26 mouse cellular contexts compared by ENCODE assay signal in the genomic region with DNA sequence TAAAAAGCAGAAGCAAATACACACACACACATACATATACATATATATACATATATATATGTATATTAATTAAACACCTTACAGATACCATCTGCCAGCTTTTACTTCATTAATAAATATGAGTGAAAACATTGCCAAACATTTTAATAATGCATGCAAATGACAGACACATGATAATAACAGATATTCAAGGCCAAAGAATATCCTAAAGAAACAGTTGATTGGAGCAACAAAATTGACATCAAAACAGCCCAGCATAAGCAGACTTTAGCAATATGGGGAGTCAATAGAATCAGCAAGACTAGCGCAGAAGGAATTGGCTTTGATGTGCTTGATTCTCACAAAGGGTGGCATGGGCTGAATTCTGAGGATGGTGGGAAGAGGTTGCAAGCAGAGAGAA.
"Had no signal": no experiment of that assay in that cellular context is flagged by ENCODE, and none has a peak within 500 bp of the region (broad histone marks: within the 10 kb centered on the region; RNA-seq: fewer than 3 reads in every experiment).

No protein-coding gene starts in this region.

- H3K9ac ChIP-seq: embryonic facial prominence, embryonic 12.5 days; embryonic facial prominence, embryonic 13.5 days; embryonic facial prominence, embryonic 15.5 days; forebrain, embryonic 13.5 days; forebrain, postnatal 0 days; heart, embryonic 12.5 days had no signal

- ATAC-seq: forebrain, embryonic 13.5 days; forebrain, embryonic 16.5 days; forebrain, postnatal 0 days had no signal

- H3K27ac ChIP-seq: embryonic facial prominence, embryonic 10.5 days; embryonic facial prominence, embryonic 12.5 days; embryonic facial prominence, embryonic 13.5 days; embryonic facial prominence, embryonic 15.5 days; forebrain, embryonic 10.5 days; forebrain, embryonic 13.5 days; gastrocnemius, adult 2 months; heart, adult 2 months; heart, embryonic 10.5 days had no signal

- DNase-seq: cerebellum, adult 9-10 months; cerebellum, adult 9-11 months; cerebellum, postnatal 10 days; cerebellum, postnatal 14 days; cerebellum, postnatal 25 days; cerebellum, postnatal 36 days; embryo, embryonic 11 days; forebrain, postnatal 0 days; gastrocnemius, adult 2 months; gastrocnemius, postnatal 10 days; gastrocnemius, postnatal 14 days; gastrocnemius, postnatal 25 days; gastrocnemius, postnatal 36 days; heart, adult 18-20 months; heart, adult 2 months had no signal

- H3K4me3 ChIP-seq: embryonic facial prominence, embryonic 10.5 days; embryonic facial prominence, embryonic 12.5 days; embryonic facial prominence, embryonic 13.5 days; embryonic facial prominence, embryonic 15.5 days; erythroblast, embryonic 14.5 days; forebrain, embryonic 10.5 days; forebrain, embryonic 13.5 days; gastrocnemius, adult 2 months; heart, adult 2 months; heart, embryonic 10.5 days; heart, embryonic 12.5 days had no signal

- H3K27me3 ChIP-seq: embryonic facial prominence, embryonic 12.5 days; embryonic facial prominence, embryonic 13.5 days; embryonic facial prominence, embryonic 15.5 days; forebrain, embryonic 13.5 days; heart, embryonic 12.5 days had no signal

- H3K36me3 ChIP-seq: embryonic facial prominence, embryonic 10.5 days; embryonic facial prominence, embryonic 12.5 days; embryonic facial prominence, embryonic 13.5 days; embryonic facial prominence, embryonic 15.5 days; forebrain, embryonic 10.5 days; heart, embryonic 10.5 days; heart, embryonic 12.5 days had no signal

- H3K9me3 ChIP-seq: embryonic facial prominence, embryonic 10.5 days; embryonic facial prominence, embryonic 12.5 days; embryonic facial prominence, embryonic 13.5 days; embryonic facial prominence, embryonic 15.5 days; forebrain, embryonic 10.5 days; forebrain, embryonic 13.5 days; heart, embryonic 10.5 days; heart, embryonic 12.5 days had no signal

- H3K4me2 ChIP-seq: embryonic facial prominence, embryonic 12.5 days; embryonic facial prominence, embryonic 13.5 days; embryonic facial prominence, embryonic 15.5 days; forebrain, embryonic 13.5 days; heart, embryonic 11.5 days; heart, embryonic 12.5 days had no signal

- H3K4me1 ChIP-seq: embryonic facial prominence, embryonic 10.5 days; embryonic facial prominence, embryonic 12.5 days; embryonic facial prominence, embryonic 13.5 days; embryonic facial prominence, embryonic 15.5 days; forebrain, embryonic 10.5 days; forebrain, embryonic 13.5 days; heart, embryonic 10.5 days; heart, embryonic 12.5 days had no signal
